Mouse (Mus musculus): ENCODE results near the gene Snx17. TPM values are rescaled to one million over a fixed set of nuclear protein-coding genes. Genes with fewer than 3 reads are reported as not detected.
A peak's percentile ranks its signal among the peaks of the same experiment; 100 is the strongest.

Gene Snx17
- total and polyA plus RNA-seq, 3 experiments, result 37.0 to 56.5 (median 42.8) TPM

DNA sequence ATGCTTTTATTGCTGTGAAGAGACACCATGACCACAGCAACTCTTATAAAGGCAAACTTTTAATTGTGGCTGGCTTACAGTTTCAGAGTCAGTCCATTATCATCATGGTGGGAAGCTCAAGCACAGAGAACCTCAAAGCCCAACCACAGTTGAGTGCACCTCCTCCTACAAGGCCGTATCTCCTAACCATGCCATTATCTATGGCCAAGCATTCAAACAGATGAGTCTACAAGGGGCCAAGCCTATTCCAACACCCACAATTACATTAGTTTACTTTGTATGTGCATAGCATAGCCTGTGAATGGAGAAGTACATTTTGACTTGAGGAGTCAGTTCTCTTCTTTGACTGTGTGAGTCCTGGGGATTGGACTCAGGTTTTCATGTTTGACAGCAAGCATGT, 28.1 kb upstream of the Snx17 start:
- H3K4me3 ChIP-seq (ENCODE audit: low read depth, low read length), result no peak overlapping the region
- H3K9me3 ChIP-seq (replicated peaks), result no peaks in the 10 kb centered on the region
- peaks cover 97% of the 10 kb centered on the region for H3K36me3 ChIP-seq (replicated peaks)
- no peaks in the 10 kb centered on the region for H3K27me3 ChIP-seq (ENCODE audit: insufficient read depth, low read length)
- H3K4me1 ChIP-seq (ENCODE audit: insufficient read depth, low read depth, low read length), result peaks cover 9% of the 10 kb centered on the region
- ATAC-seq (ENCODE audit: extremely low read depth, insufficient number of reproducible peaks, low FRiP score, poor library complexity, severe bottlenecking) (no peak), DNase-seq (ENCODE audit: low spot score) (no peak)
- no peak for TF ChIP-seq POLR2AphosphoS5 (IDR thresholded peaks at IDR 0.05; ENCODE audit: insufficient replicate concordance, low read depth, low read length)
- TF ChIP-seq CTCF (IDR thresholded peaks at IDR 0.05; ENCODE audit: low read depth, low read length), result no peak
- no peak for TF ChIP-seq GATA2 (IDR thresholded peaks at IDR 0.05; ENCODE audit: borderline replicate concordance, low read depth, low read length)
- no peak for TF ChIP-seq TAL1 (conservative IDR thresholded peaks at IDR 0.05; ENCODE audit: low read depth, low read length)
- no peak for TF ChIP-seq GATA1 (IDR thresholded peaks at IDR 0.05; ENCODE audit: borderline replicate concordance, low read length)

- peaks cover 95% of the 10 kb centered on the region for H3K36me3 ChIP-seq (replicated peaks)
- ATAC-seq (ENCODE audit: extremely low read depth, insufficient number of reproducible peaks, low FRiP score, poor library complexity, severe bottlenecking) (no peak), DNase-seq (ENCODE audit: low spot score) (no peak)
- no peaks in the 10 kb centered on the region for H3K9me3 ChIP-seq (replicated peaks)
- no peak overlapping the region for H3K4me3 ChIP-seq (ENCODE audit: low read depth, low read length)
- H3K4me1 ChIP-seq (ENCODE audit: insufficient read depth, low read depth, low read length), result peaks cover 2% of the 10 kb centered on the region; the same call in 1 of the 2 replicates
- H3K27me3 ChIP-seq (ENCODE audit: insufficient read depth, low read length), result no peaks in the 10 kb centered on the region
- TF ChIP-seq GATA2 (IDR thresholded peaks at IDR 0.05; ENCODE audit: borderline replicate concordance, low read depth, low read length), result no peak
- TF ChIP-seq TAL1 (conservative IDR thresholded peaks at IDR 0.05; ENCODE audit: low read depth, low read length), result no peak
- no peak for TF ChIP-seq GATA1 (IDR thresholded peaks at IDR 0.05; ENCODE audit: borderline replicate concordance, low read length)
- TF ChIP-seq CTCF (IDR thresholded peaks at IDR 0.05; ENCODE audit: low read depth, low read length), result no peak
- TF ChIP-seq POLR2AphosphoS5 (IDR thresholded peaks at IDR 0.05; ENCODE audit: insufficient replicate concordance, low read depth, low read length), result no peak
Measured at GRCm38 (mm10) chr5:31168630-31169029, 24.4 kb upstream of the Snx17 start.

DNA sequence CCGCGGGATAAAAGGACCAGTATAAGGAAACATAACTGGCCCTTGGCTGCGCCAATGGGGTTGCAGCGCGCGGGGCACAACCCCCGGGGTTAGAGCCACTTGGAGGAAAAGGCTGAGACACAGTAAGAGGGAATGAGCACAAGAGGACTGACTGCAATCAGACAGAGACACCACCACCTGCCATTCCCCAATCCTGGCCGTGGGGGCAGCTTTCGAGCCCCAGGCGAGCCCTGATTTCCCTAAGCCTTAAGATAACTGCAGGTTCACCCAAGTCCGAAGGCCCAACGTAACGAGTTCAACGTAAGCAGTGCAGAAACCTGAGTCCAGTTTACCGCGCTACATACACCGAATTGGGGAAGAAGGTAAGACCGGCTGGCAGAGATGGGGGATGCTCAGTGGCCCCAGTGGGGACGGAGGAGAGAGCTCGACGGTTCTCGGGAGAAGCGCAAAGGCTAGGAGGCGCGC, 13.7 kb upstream of the Snx17 start:
- Histone ChIP-seq H3K4me3 (ENCODE audit: low read depth, low read length) (peak overlapping the region; percentile 75), H3K27me3 (ENCODE audit: insufficient read depth, low read length) (no peaks in the 10 kb centered on the region), H3K4me1 (ENCODE audit: insufficient read depth, low read depth, low read length) (peaks cover 31% of the 10 kb centered on the region), H3K9me3 (replicated peaks) (no peaks in the 10 kb centered on the region), H3K36me3 (replicated peaks) (peaks cover 36% of the 10 kb centered on the region)
- TF ChIP-seq POLR2AphosphoS5 (IDR thresholded peaks at IDR 0.05; ENCODE audit: insufficient replicate concordance, low read depth, low read length) (no peak), GATA1 (IDR thresholded peaks at IDR 0.05; ENCODE audit: borderline replicate concordance, low read length) (no peak), GATA2 (IDR thresholded peaks at IDR 0.05; ENCODE audit: borderline replicate concordance, low read depth, low read length) (no peak), CTCF (IDR thresholded peaks at IDR 0.05; ENCODE audit: low read depth, low read length) (no peak), TAL1 (conservative IDR thresholded peaks at IDR 0.05; ENCODE audit: low read depth, low read length) (no peak)
- DNase-seq (ENCODE audit: low spot score), result peak; percentile 87
- peak; percentile 43; the same call in 1 of the 2 replicates for ATAC-seq (ENCODE audit: extremely low read depth, insufficient number of reproducible peaks, low FRiP score, poor library complexity, severe bottlenecking)

- peak; percentile 76 for ATAC-seq (ENCODE audit: extremely low read depth, insufficient number of reproducible peaks, low FRiP score, poor library complexity, severe bottlenecking)
Measured at GRCm38 (mm10) chr5:31179766-31180630, 13.0 kb upstream of the Snx17 start, which contains the start of the genes Gm29609 and Gtf3c2. Gm29609 (minus strand) TSS chr5:31179911. Gtf3c2 (minus strand) TSS chr5:31180144.

DNA sequence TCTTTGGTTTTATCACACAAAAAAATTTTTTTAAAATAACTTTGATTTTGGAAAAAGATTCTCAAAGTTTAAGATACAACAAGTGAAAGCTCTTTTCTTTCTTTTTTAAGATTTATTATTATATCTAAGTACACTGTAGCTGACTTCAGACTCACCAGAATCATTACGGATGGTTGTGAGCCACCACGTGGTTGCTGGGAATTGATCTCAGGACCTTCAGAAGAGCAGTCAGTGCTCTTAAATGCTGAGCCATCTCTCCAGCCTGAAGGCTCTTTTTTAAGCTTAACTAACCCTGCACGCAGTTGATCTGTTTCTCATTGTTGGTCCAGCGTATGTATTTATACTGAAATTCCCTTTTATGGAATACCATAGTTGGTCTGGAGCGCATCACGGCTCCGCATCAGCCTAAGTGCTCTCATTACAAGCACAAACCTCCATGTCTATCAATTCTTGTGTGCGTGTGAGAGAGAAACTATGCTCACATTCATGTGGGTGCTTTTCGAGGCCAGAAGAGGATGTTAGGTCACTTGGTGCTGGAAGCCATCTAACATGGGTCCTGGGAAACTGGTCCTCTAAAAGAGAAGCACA, 11.8 kb upstream of the Snx17 start:
- Histone ChIP-seq H3K9me3 (replicated peaks) (no peaks in the 10 kb centered on the region), H3K4me1 (ENCODE audit: insufficient read depth, low read depth, low read length) (peaks cover 35% of the 10 kb centered on the region), H3K36me3 (replicated peaks) (peaks cover 25% of the 10 kb centered on the region), H3K27me3 (ENCODE audit: insufficient read depth, low read length) (no peaks in the 10 kb centered on the region), H3K4me3 (ENCODE audit: low read depth, low read length) (no peak overlapping the region; the same call in 1 of the 2 replicates)
- ATAC-seq (ENCODE audit: extremely low read depth, insufficient number of reproducible peaks, low FRiP score, poor library complexity, severe bottlenecking) (no peak), DNase-seq (ENCODE audit: low spot score) (no peak)
- TF ChIP-seq CTCF (IDR thresholded peaks at IDR 0.05; ENCODE audit: low read depth, low read length) (no peak), GATA2 (IDR thresholded peaks at IDR 0.05; ENCODE audit: borderline replicate concordance, low read depth, low read length) (no peak), GATA1 (IDR thresholded peaks at IDR 0.05; ENCODE audit: borderline replicate concordance, low read length) (no peak), POLR2AphosphoS5 (IDR thresholded peaks at IDR 0.05; ENCODE audit: insufficient replicate concordance, low read depth, low read length) (no peak), TAL1 (conservative IDR thresholded peaks at IDR 0.05; ENCODE audit: low read depth, low read length) (no peak)

More at GRCm38 (mm10) chr5:31179766-31180630, 13.0 kb upstream of the Snx17 start, which contains the start of the genes Gm29609 and Gtf3c2:
- peak within 1 kb of the TSS; percentile 75 for H3K4me3 ChIP-seq (ENCODE audit: low read depth, low read length)
- no peaks in the 10 kb centered on the region for H3K9me3 ChIP-seq (replicated peaks)
- H3K27me3 ChIP-seq (ENCODE audit: insufficient read depth, low read length), result no peaks in the 10 kb centered on the region
- TF ChIP-seq POLR2AphosphoS5 (IDR thresholded peaks at IDR 0.05; ENCODE audit: insufficient replicate concordance, low read depth, low read length) (no peak), GATA1 (IDR thresholded peaks at IDR 0.05; ENCODE audit: borderline replicate concordance, low read length) (no peak), GATA2 (IDR thresholded peaks at IDR 0.05; ENCODE audit: borderline replicate concordance, low read depth, low read length) (no peak), CTCF (IDR thresholded peaks at IDR 0.05; ENCODE audit: low read depth, low read length) (no peak), TAL1 (conservative IDR thresholded peaks at IDR 0.05; ENCODE audit: low read depth, low read length) (no peak)
- DNase-seq (ENCODE audit: low spot score), result peak; percentile 80
- peaks cover 29% of the 10 kb centered on the region for H3K36me3 ChIP-seq (replicated peaks)
- peaks cover 32% of the 10 kb centered on the region for H3K4me1 ChIP-seq (ENCODE audit: insufficient read depth, low read depth, low read length)

- no peak for TF ChIP-seq CTCF (IDR thresholded peaks at IDR 0.05; ENCODE audit: low read depth, low read length)
- no peak for TF ChIP-seq GATA1 (IDR thresholded peaks at IDR 0.05; ENCODE audit: borderline replicate concordance, low read length)
- TF ChIP-seq POLR2AphosphoS5 (IDR thresholded peaks at IDR 0.05; ENCODE audit: insufficient replicate concordance, low read depth, low read length), result no peak
- TF ChIP-seq TAL1 (conservative IDR thresholded peaks at IDR 0.05; ENCODE audit: low read depth, low read length), result no peak; the same call in 1 of the 2 replicates
- TF ChIP-seq GATA2 (IDR thresholded peaks at IDR 0.05; ENCODE audit: borderline replicate concordance, low read depth, low read length), result no peak
- H3K9me3 ChIP-seq (replicated peaks), result no peaks in the 10 kb centered on the region
- H3K4me1 ChIP-seq (ENCODE audit: insufficient read depth, low read depth, low read length), result peaks cover 21% of the 10 kb centered on the region
- H3K36me3 ChIP-seq (replicated peaks), result peaks cover 34% of the 10 kb centered on the region
- H3K4me3 ChIP-seq (ENCODE audit: low read depth, low read length), result no peak overlapping the region
- ATAC-seq (ENCODE audit: extremely low read depth, insufficient number of reproducible peaks, low FRiP score, poor library complexity, severe bottlenecking), result no peak
- H3K27me3 ChIP-seq (ENCODE audit: insufficient read depth, low read length), result no peaks in the 10 kb centered on the region
- no peak for DNase-seq (ENCODE audit: low spot score)
Measured at GRCm38 (mm10) chr5:31183678-31184077, 9.3 kb upstream of the Snx17 start.
